Mouse (Mus musculus): ENCODE measurements around the gene Rgs7. TPM values are rescaled to one million over a fixed set of nuclear protein-coding genes. Genes with fewer than 3 reads are reported as not detected.

Rgs7 gene
- polyA plus RNA-seq, 1 experiment from 2014 or later: 0.91 TPM

DNA sequence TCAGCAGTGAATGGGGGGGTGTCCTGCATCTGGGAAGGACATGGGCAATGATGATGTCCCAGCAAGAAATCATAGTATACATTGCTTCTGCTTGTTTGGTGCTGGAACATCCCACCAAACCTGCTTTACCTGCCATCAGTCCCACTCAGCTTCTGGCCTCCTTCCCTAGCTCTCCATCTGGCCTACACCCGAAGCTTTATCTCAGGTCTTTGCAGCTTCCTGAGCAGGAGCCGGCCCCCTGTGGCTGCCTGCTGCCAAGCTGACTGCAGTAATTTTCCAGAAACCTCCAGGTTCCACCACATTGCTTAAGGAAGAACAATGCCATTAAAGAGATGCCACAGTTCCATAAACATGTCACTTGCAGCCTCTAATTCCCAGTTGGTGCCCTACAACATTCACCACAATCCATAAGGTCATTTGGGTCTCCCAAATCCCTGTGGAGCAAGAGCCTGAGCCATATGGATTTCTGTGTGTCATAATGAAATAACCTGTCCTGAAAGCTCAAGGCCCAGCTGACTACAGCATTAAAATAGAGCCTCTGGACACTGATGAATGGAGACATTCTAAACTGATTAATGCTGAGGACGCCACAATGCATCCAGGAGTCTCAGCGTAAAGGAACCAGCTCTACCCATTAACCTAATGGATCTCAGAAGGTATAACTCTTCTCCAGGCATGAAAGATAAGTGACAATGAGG is 60.8 kb downstream of the Rgs7 start:
- no peak for ATAC-seq (ENCODE audit: insufficient number of reproducible peaks, low FRiP score, low TSS enrichment, low read depth)
- Histone ChIP-seq H3K4me1 (no peaks in the 10 kb centered on the region), H3K9me3 (replicated peaks) (no peaks in the 10 kb centered on the region), H3K4me2 (replicated peaks) (no peak overlapping the region), H3K36me3 (no peaks in the 10 kb centered on the region), H3K9ac (no peak overlapping the region), H3K27ac (replicated peaks) (no peak overlapping the region), H3K27me3 (no peaks in the 10 kb centered on the region), H3K4me3 (replicated peaks) (no peak overlapping the region)
- WGBS: 63% methylated on average over 4 of the region's 4 CpGs

DNA sequence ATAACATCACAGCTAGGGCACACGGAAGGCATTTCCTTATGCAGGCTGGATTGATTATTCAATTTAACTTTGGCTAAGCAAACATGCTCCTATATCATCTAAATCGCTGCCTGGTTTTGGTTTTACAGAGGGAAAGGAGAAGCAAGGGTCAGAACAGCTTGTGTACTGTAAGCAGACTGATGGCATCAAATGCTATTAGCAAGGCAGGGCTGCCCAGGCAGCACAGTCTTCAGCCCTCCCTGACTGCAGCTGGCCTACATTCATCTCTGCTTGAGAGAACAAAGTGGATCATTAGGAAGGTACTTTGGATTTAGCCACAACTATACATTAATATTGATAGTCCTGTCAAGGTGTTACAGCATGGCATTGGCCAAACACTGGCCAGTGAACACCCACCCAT is 65.2 kb downstream of the Rgs7 start:
- ATAC-seq (ENCODE audit: insufficient number of reproducible peaks, low FRiP score, low TSS enrichment, low read depth): no peak
- H3K9me3 ChIP-seq (replicated peaks): no peaks in the 10 kb centered on the region
- no peak overlapping the region for H3K4me3 ChIP-seq (replicated peaks)
- H3K27me3 ChIP-seq: no peaks in the 10 kb centered on the region
- H3K9ac ChIP-seq: no peak overlapping the region
- no peak overlapping the region for H3K27ac ChIP-seq (replicated peaks)
- WGBS: 42% methylated on average over 2 of the region's 2 CpGs
- H3K4me2 ChIP-seq (replicated peaks): no peak overlapping the region
- no peaks in the 10 kb centered on the region for H3K4me1 ChIP-seq
- H3K36me3 ChIP-seq: no peaks in the 10 kb centered on the region

DNA sequence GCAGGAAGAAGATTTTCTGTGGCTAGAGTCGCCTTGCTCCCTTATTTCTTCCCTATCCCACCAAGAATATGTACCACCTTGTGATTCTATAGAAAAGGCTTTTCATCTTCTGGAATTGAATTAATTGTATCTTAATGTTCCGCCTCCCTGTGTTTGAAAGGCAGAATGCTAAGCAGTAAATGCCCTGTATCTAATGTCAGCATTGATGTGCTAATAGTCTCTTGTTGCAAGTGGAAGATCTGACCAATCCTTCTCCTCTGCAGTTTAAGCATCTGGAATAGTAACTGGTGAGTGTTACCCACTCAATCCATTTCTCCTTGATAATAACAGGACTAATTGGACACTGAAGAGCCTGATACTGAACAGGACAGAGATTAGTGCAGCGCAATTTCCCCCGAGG is 65.9 kb downstream of the Rgs7 start:
- ATAC-seq (ENCODE audit: insufficient number of reproducible peaks, low FRiP score, low TSS enrichment, low read depth): no peak
- no peak overlapping the region for H3K4me2 ChIP-seq (replicated peaks)
- H3K36me3 ChIP-seq: no peaks in the 10 kb centered on the region
- H3K4me3 ChIP-seq (replicated peaks): no peak overlapping the region
- H3K27ac ChIP-seq (replicated peaks): no peak overlapping the region
- no peaks in the 10 kb centered on the region for H3K4me1 ChIP-seq
- no peaks in the 10 kb centered on the region for H3K9me3 ChIP-seq (replicated peaks)
- 67% methylated on average over 4 of the region's 4 CpGs for WGBS
- no peaks in the 10 kb centered on the region for H3K27me3 ChIP-seq
- no peak overlapping the region for H3K9ac ChIP-seq

DNA sequence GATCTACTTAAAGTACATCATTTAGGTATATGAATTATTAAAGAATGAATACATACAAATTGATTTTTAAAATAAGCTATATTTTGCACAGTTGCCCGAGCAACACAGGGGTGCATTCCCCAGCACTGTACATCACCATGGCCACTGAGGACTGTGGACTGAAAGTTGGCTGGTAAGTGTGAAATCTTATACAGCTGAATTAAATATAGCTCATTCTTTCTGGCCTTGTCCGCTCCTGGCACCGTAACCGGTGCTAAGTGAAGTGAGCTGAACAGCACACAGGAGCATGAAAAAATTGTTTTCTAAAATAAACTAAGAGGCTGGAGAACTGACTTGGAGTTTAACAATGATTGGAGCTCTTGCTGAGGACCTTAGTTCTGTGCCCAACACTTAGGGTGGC is 71.4 kb downstream of the Rgs7 start:
- no peaks in the 10 kb centered on the region for H3K4me1 ChIP-seq
- no peak overlapping the region for H3K27ac ChIP-seq (replicated peaks)
- H3K4me2 ChIP-seq (replicated peaks): no peak overlapping the region
- no peak overlapping the region for H3K4me3 ChIP-seq (replicated peaks)
- no peaks in the 10 kb centered on the region for H3K9me3 ChIP-seq (replicated peaks)
- H3K9ac ChIP-seq: no peak overlapping the region
- WGBS: 58% methylated on average over 4 of the region's 4 CpGs
- no peaks in the 10 kb centered on the region for H3K36me3 ChIP-seq
- no peaks in the 10 kb centered on the region for H3K27me3 ChIP-seq
- no peak for ATAC-seq (ENCODE audit: insufficient number of reproducible peaks, low FRiP score, low TSS enrichment, low read depth)

DNA sequence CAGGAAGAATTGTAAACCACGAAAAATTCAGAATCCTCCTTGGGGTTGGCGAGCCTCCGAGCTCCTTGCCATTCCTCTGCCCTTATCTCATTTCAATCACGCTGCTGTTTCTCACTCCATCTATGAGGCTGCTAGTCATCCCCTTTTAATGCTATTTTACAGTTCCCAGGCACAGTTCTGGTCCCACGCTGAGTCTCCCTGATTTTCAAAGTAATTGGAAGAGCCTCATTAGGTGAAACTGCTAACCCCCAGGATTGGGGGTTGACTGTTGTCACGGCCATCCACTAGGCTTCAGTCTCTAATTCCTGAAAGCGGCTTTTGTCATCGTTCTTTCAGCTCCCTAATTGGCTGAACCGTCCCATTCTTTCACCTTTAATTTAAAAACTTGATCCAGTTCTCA is 76.6 kb downstream of the Rgs7 start:
- H3K27ac ChIP-seq (replicated peaks): no peak overlapping the region
- no peaks in the 10 kb centered on the region for H3K36me3 ChIP-seq
- H3K4me2 ChIP-seq (replicated peaks): no peak overlapping the region
- H3K4me1 ChIP-seq: no peaks in the 10 kb centered on the region
- no peak overlapping the region for H3K4me3 ChIP-seq (replicated peaks)
- H3K9me3 ChIP-seq (replicated peaks): no peaks in the 10 kb centered on the region
- H3K9ac ChIP-seq: no peak overlapping the region
- WGBS: 63% methylated on average over 9 of the region's 9 CpGs
- no peak for ATAC-seq (ENCODE audit: insufficient number of reproducible peaks, low FRiP score, low TSS enrichment, low read depth)
- no peaks in the 10 kb centered on the region for H3K27me3 ChIP-seq

DNA sequence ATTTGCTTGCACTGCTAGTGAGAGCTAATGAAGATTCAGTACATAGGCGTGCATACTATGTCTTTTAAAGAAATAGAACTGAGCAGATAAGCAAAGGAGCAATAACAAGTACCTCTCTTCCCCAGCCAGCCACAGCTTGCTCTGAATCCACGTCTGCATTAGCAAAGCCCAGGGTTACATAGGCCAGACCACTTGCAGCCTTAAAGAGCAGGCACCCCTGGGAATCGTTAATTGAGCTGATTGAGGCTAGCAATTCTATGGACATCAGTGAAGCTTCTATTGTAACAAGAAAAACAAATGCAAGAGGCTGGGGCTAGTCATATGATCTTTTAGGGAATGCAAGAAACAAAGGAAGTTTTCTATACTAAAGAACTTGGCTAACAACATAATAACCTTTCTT is 81.9 kb downstream of the Rgs7 start:
- Histone ChIP-seq H3K4me3 (replicated peaks) (no peak overlapping the region), H3K9ac (no peak overlapping the region), H3K27ac (replicated peaks) (no peak overlapping the region), H3K4me2 (replicated peaks) (no peak overlapping the region), H3K27me3 (no peaks in the 10 kb centered on the region), H3K36me3 (no peaks in the 10 kb centered on the region), H3K9me3 (replicated peaks) (no peaks in the 10 kb centered on the region), H3K4me1 (no peaks in the 10 kb centered on the region)
- ATAC-seq (ENCODE audit: insufficient number of reproducible peaks, low FRiP score, low TSS enrichment, low read depth): no peak
- 34% methylated on average over 3 of the region's 3 CpGs for WGBS

DNA sequence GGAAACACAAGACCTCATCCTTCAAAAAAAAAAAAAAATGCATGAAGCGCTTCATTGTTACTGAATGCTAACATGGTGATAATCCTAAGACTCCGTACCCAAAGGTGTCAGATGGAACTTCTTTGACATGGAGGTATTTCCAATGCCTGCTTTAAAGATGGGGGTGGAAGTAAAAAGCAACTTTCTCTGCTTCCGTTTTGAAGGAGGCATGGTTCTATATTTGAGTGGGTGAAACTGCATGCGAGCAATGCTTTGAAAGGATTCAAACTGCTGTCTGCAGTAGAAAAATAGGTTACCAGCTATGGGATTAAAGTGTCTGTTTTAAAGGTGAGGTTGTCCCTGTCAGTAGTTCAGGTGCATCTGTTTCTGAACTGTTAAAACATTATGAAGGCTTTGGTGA is 100.4 kb downstream of the Rgs7 start:
- no peaks in the 10 kb centered on the region for H3K36me3 ChIP-seq
- H3K27me3 ChIP-seq: no peaks in the 10 kb centered on the region
- no peak overlapping the region for H3K4me3 ChIP-seq (replicated peaks)
- H3K4me2 ChIP-seq (replicated peaks): no peak overlapping the region
- no peaks in the 10 kb centered on the region for H3K9me3 ChIP-seq (replicated peaks)
- no peak overlapping the region for H3K9ac ChIP-seq
- H3K27ac ChIP-seq (replicated peaks): no peak overlapping the region
- WGBS: 77% methylated on average over 4 of the region's 4 CpGs
- no peaks in the 10 kb centered on the region for H3K4me1 ChIP-seq
- no peak for ATAC-seq (ENCODE audit: insufficient number of reproducible peaks, low FRiP score, low TSS enrichment, low read depth)

DNA sequence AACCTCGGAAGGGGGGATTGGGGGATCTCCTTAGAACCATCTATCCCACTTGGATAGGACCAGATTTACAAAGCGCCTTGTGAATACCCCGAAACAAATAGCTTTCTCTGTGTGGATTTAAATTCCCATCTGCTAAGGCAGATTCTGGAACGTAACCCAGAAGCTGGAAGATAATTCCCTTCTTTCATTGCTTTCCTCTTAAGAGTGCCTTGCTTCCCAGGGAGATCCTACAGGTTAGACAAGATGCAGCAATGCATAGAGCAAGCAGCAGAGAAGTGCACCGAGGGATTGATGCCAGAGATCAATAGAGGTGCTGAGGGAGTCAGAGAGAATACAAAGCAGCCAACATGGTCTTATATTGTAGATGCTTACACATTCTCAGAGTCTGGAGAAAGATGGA is 103.0 kb downstream of the Rgs7 start:
- no peak overlapping the region for H3K27ac ChIP-seq (replicated peaks)
- H3K4me3 ChIP-seq (replicated peaks): no peak overlapping the region
- 77% methylated on average over 5 of the region's 5 CpGs for WGBS
- ATAC-seq (ENCODE audit: insufficient number of reproducible peaks, low FRiP score, low TSS enrichment, low read depth): no peak
- no peaks in the 10 kb centered on the region for H3K27me3 ChIP-seq
- no peak overlapping the region for H3K4me2 ChIP-seq (replicated peaks)
- H3K9me3 ChIP-seq (replicated peaks): no peaks in the 10 kb centered on the region
- H3K9ac ChIP-seq: no peak overlapping the region
- H3K4me1 ChIP-seq: no peaks in the 10 kb centered on the region
- H3K36me3 ChIP-seq: no peaks in the 10 kb centered on the region

DNA sequence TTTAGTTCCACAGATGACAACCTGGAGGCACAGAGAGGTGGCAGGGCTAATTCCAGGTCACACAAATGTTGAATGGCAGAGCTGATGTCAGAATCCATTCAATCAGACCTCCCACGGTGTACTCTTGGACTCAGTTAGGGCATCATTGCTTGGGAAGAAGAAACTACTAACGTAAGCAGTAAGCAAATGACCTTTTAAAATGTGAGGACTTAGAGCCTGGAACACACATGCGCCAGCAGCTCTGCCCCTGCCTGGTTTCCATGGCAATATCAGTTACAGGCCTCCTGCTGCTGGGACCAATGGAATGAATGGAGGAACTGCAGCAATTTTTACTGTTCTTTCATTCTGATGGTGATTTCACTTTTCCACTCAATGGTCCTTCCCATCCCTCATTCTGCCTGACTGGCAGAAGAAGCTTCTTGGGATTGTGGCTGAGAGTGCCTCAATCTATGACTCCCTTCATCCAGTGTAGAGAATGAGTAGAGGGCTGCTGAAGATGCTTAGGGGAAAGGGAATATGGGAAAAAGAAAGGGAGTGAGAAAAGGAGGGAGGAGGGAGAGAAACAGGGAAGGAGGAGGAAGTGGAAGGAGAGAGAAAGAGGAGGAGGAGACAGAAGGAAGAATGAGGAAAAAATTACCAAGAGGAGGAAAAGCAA is 106.6 kb downstream of the Rgs7 start:
- Histone ChIP-seq H3K4me3 (replicated peaks) (no peak overlapping the region), H3K4me2 (replicated peaks) (no peak overlapping the region), H3K4me1 (no peaks in the 10 kb centered on the region), H3K9ac (no peak overlapping the region), H3K9me3 (replicated peaks) (no peaks in the 10 kb centered on the region), H3K27ac (replicated peaks) (no peak overlapping the region), H3K36me3 (no peaks in the 10 kb centered on the region), H3K27me3 (no peaks in the 10 kb centered on the region)
- WGBS: 32% methylated on average over 3 of the region's 3 CpGs
- ATAC-seq (ENCODE audit: insufficient number of reproducible peaks, low FRiP score, low TSS enrichment, low read depth): no peak

DNA sequence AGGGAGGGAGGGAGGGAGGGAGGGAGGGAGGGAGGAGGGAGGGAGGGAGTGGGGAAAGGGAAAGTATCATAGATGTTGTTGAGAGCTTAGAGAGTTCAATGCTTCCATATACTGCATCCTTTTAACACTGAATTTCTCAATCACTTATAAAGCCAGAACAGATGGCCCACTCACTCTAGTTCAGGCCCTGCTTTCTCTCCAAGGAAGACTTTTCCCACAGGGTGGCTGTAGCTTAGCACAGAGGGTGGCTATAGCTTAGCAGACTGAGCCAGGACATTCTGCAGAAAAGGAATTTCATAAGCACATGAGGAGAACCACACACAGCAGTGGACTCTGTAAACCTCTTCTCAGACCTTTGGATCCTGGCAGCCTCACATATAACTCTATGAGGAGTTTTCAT is 119.7 kb downstream of the Rgs7 start:
- H3K4me1 ChIP-seq: no peaks in the 10 kb centered on the region
- no peak for ATAC-seq (ENCODE audit: insufficient number of reproducible peaks, low FRiP score, low TSS enrichment, low read depth)
- H3K9ac ChIP-seq: no peak overlapping the region
- no peaks in the 10 kb centered on the region for H3K36me3 ChIP-seq
- H3K27ac ChIP-seq (replicated peaks): no peak overlapping the region
- no peaks in the 10 kb centered on the region for H3K27me3 ChIP-seq
- no peak overlapping the region for H3K4me2 ChIP-seq (replicated peaks)
- no peak overlapping the region for H3K4me3 ChIP-seq (replicated peaks)
- no peaks in the 10 kb centered on the region for H3K9me3 ChIP-seq (replicated peaks)

DNA sequence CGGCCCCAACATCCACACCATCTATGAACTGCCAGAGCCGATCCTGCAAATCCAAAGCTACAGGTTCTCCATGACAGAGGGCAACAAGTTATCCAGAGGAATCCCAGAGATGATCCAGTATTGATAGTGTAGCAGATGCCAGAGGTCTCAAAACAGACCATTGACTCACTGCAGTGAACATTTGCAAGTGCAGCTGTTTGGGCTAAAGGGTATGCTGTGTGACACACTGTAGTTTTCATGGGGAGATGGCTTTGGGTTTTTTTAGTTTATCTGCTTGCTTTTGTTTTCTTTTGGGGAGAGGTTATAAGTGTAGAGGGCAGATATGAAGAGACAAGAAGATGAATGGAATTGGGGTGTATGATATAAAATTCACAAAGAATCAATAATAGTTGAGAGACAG is 124.2 kb downstream of the Rgs7 start:
- Histone ChIP-seq H3K4me2 (replicated peaks) (no peak overlapping the region), H3K9ac (no peak overlapping the region), H3K4me1 (no peaks in the 10 kb centered on the region), H3K27me3 (no peaks in the 10 kb centered on the region), H3K9me3 (replicated peaks) (no peaks in the 10 kb centered on the region), H3K4me3 (replicated peaks) (no peak overlapping the region), H3K27ac (replicated peaks) (no peak overlapping the region), H3K36me3 (no peaks in the 10 kb centered on the region)
- 89% methylated on average over 2 of the region's 2 CpGs for WGBS
- no peak for ATAC-seq (ENCODE audit: insufficient number of reproducible peaks, low FRiP score, low TSS enrichment, low read depth)

DNA sequence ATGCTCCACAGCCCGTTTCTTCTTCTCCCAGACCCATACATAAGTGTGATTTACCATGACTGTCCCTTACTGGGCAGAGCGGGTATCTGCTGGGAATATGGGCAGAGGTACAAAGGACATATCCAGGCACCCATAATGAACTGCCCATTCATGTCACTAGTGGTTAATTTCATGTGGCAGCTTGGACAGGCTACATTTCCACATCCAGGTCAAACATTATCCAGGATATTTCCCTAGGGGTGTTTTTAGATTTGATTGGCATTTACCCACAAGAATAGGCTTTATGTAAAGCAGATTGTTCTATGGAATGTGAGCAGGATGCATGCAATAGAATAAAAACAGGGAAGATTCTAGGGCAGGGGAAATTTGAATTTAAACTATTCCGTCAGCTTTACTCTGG is 128.7 kb downstream of the Rgs7 start:
- no peaks in the 10 kb centered on the region for H3K27me3 ChIP-seq

More for the DNA sequence above, 128.7 kb downstream of the Rgs7 start:
- no peaks in the 10 kb centered on the region for H3K36me3 ChIP-seq
- H3K4me2 ChIP-seq (replicated peaks): no peak overlapping the region
- H3K27ac ChIP-seq (replicated peaks): no peak overlapping the region
- H3K4me3 ChIP-seq (replicated peaks): no peak overlapping the region
- 52% methylated on average over 3 of the region's 3 CpGs for WGBS
- H3K4me1 ChIP-seq: no peaks in the 10 kb centered on the region
- ATAC-seq (ENCODE audit: insufficient number of reproducible peaks, low FRiP score, low TSS enrichment, low read depth): no peak
- no peaks in the 10 kb centered on the region for H3K9me3 ChIP-seq (replicated peaks)
- no peak overlapping the region for H3K9ac ChIP-seq
